Mouse (Mus musculus) megakaryocyte, adult 5-6 weeks (primary cell): ENCODE results near the gene Jhy. TPM values are rescaled to one million over a fixed set of nuclear protein-coding genes. Genes with fewer than 3 reads are reported as not detected.

Source experiments
- ATAC-seq: 2 replicates; pipeline ENCODE4 v1.8.0; 2016; ENCODE audit warnings: mild to moderate bottlenecking, inconsistent platforms; ENCODE audit not compliant: poor library complexity, severe bottlenecking
- total RNA-seq, 2 experiments: library from RNA; stranded (forward) in 1 of 2; stranded (reverse) in 1 of 2; fragments of 153-499, 151-499 nt in 1 of 2; fragments of 221-1000, 200-1000 nt in 1 of 2; gene quantifications; 2 replicates each; pipeline versions ENCODE4 v1.2.3 to v1.2.4; 2015 to 2017

Jhy gene
- total RNA-seq, 2 experiments from 2014 or later = not detected

- no peak for ATAC-seq
Observed at GRCm38 (mm10) chr9:40870331-40870730, 93.6 kb downstream of the Jhy start.

GRCm38 (mm10) chr9:40859196-40859595, 104.7 kb downstream of the Jhy start:
- no peak for ATAC-seq

GRCm38 (mm10) chr9:40858461-40859160, 105.3 kb downstream of the Jhy start:
- ATAC-seq = no peak

GRCm38 (mm10) chr9:40851515-40851914, 112.4 kb downstream of the Jhy start:
- ATAC-seq = no peak

Other genes with a start within 250 kb of the Jhy start
- 2,454 and 2,467 TPM in 2 replicates for gene Hspa8, start 163.1 kb downstream of the Jhy start, total RNA-seq (2015)
- 3,359 and 3,514 TPM in 2 replicates for gene Hspa8, start 163.1 kb downstream of the Jhy start, total RNA-seq (2017)
- gene Bsx, start 90.0 kb downstream of the Jhy start, total RNA-seq (2015) = not detected in 2 replicates
- gene Bsx, start 90.0 kb downstream of the Jhy start, total RNA-seq (2017) = not detected in 2 replicates
- 0.45 and 0.62 TPM in 2 replicates for gene Crtam, start 40.5 kb upstream of the Jhy start, total RNA-seq (2015)
- 0.40 and 0.77 TPM in 2 replicates for gene Crtam, start 40.5 kb upstream of the Jhy start, total RNA-seq (2017)
- gene Ubash3b, start 197.6 kb upstream of the Jhy start, total RNA-seq (2015) = 21.6 and 26.5 TPM in 2 replicates
- gene Ubash3b, start 197.6 kb upstream of the Jhy start, total RNA-seq (2017) = 14.8 and 15.1 TPM in 2 replicates